Mouse (Mus musculus) liver, postnatal 0 days (tissue): ENCODE data around the gene Kcnj10.

Source experiments
- CTCF ChIP-seq: sonication (generic); IDR thresholded peaks from 2 replicates; pipeline ENCODE4 v1.5.1; 2016; ENCODE audit warnings: antibody characterized with exemption, low read depth
- EP300 ChIP-seq: IDR thresholded peaks from 2 replicates; pipeline ENCODE4 v1.6.1; 2016; ENCODE audit warnings: antibody characterized with exemption, low read depth, mild to moderate bottlenecking

DNA sequence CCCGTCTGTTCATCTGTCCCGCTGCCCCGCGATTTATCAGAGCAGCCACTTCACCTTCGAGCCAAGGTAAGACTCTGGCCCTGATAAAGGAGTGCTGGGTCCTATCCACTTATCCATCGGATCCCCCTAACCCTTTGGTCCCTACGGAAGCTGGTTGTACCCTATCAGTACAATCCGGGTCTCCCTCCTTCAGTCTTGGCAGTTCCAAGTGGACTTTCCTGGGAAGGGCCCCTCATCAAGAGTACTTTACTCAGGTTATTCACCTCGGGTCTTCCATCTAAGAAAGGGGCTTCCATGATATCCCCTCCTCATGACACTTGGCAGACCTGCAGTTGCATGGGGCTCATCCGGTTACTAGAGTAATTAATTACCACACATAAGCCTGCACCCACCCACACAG lies 376 bp downstream of the Kcnj10 start:
- no peak for TF ChIP-seq CTCF
- no peak for TF ChIP-seq EP300
